Mouse (Mus musculus): ENCODE results near the gene Sgsm1. TPM values are rescaled to one million over a fixed set of nuclear protein-coding genes. Genes with fewer than 3 reads are reported as not detected.

Gene Sgsm1
- polyA plus RNA-seq, 1 experiment = 1.9 TPM

- Histone ChIP-seq H3ac (ENCODE audit: control insufficient read depth, insufficient read length, low read depth) (no peak overlapping the region), H3K4me3 (ENCODE audit: insufficient read depth, poor library complexity, severe bottlenecking) (no peak overlapping the region), H3K36me3 (ENCODE audit: control insufficient read depth, insufficient read depth) (no peaks in the 10 kb centered on the region), H3K27me3 (ENCODE audit: control insufficient read depth, insufficient read depth, insufficient read length) (peaks cover 21% of the 10 kb centered on the region), H3K79me3 (ENCODE audit: low read depth) (no peaks in the 10 kb centered on the region), H3K79me2 (ENCODE audit: control insufficient read depth, insufficient read depth) (no peaks in the 10 kb centered on the region)
- no peak for TF ChIP-seq MYOG (IDR thresholded peaks at IDR 0.05; ENCODE audit: control insufficient read depth, extremely low read depth, insufficient read length)
- no peak for TF ChIP-seq CTCF (IDR thresholded peaks at IDR 0.05; ENCODE audit: control insufficient read depth, insufficient read depth, insufficient read length)
- TF ChIP-seq CEBPB (IDR thresholded peaks at IDR 0.05; ENCODE audit: low read depth) = no peak
- TF ChIP-seq USF1 (IDR thresholded peaks at IDR 0.05; ENCODE audit: low read depth) = no peak
- TF ChIP-seq FOSL1 (IDR thresholded peaks at IDR 0.05; ENCODE audit: insufficient read depth, low read length, poor library complexity, severe bottlenecking) = no peak
- TF ChIP-seq MAX (IDR thresholded peaks at IDR 0.05) = no peak
- TF ChIP-seq MYOD1 (IDR thresholded peaks at IDR 0.05; ENCODE audit: control insufficient read depth, insufficient read length, low read depth) = no peak
Measured at GRCm38 (mm10) chr5:113345781-113346180, 35.2 kb upstream of the Sgsm1 start.

- no peak overlapping the region for H3K4me3 ChIP-seq (ENCODE audit: insufficient read depth, poor library complexity, severe bottlenecking)
- no peak for TF ChIP-seq MYOD1 (IDR thresholded peaks at IDR 0.05; ENCODE audit: control insufficient read depth, insufficient read length, low read depth)
- no peak for TF ChIP-seq USF1 (IDR thresholded peaks at IDR 0.05; ENCODE audit: low read depth)
- TF ChIP-seq MYOG (IDR thresholded peaks at IDR 0.05; ENCODE audit: control insufficient read depth, extremely low read depth, insufficient read length) = no peak
- no peak for TF ChIP-seq FOSL1 (IDR thresholded peaks at IDR 0.05; ENCODE audit: insufficient read depth, low read length, poor library complexity, severe bottlenecking)
- no peak for TF ChIP-seq CEBPB (IDR thresholded peaks at IDR 0.05; ENCODE audit: low read depth)
- TF ChIP-seq MAX (IDR thresholded peaks at IDR 0.05) = no peak
- TF ChIP-seq CTCF (IDR thresholded peaks at IDR 0.05; ENCODE audit: control insufficient read depth, insufficient read depth, insufficient read length) = no peak
- H3K27me3 ChIP-seq (ENCODE audit: control insufficient read depth, insufficient read depth, insufficient read length) = peaks cover 20% of the 10 kb centered on the region
- H3K79me2 ChIP-seq (ENCODE audit: control insufficient read depth, insufficient read depth) = no peaks in the 10 kb centered on the region
- no peak overlapping the region for H3ac ChIP-seq (ENCODE audit: control insufficient read depth, insufficient read length, low read depth)
- no peaks in the 10 kb centered on the region for H3K79me3 ChIP-seq (ENCODE audit: low read depth)
- no peaks in the 10 kb centered on the region for H3K36me3 ChIP-seq (ENCODE audit: control insufficient read depth, insufficient read depth)
Measured at GRCm38 (mm10) chr5:113344635-113345386, 34.2 kb upstream of the Sgsm1 start.

GRCm38 (mm10) chr5:113336281-113336680 lies 25.7 kb upstream of the Sgsm1 start:
- TF ChIP-seq CTCF (IDR thresholded peaks at IDR 0.05; ENCODE audit: control insufficient read depth, insufficient read depth, insufficient read length) (no peak), MYOD1 (IDR thresholded peaks at IDR 0.05; ENCODE audit: control insufficient read depth, insufficient read length, low read depth) (no peak), MYOG (IDR thresholded peaks at IDR 0.05; ENCODE audit: control insufficient read depth, extremely low read depth, insufficient read length) (no peak), FOSL1 (IDR thresholded peaks at IDR 0.05; ENCODE audit: insufficient read depth, low read length, poor library complexity, severe bottlenecking) (no peak), USF1 (IDR thresholded peaks at IDR 0.05; ENCODE audit: low read depth) (no peak), MAX (IDR thresholded peaks at IDR 0.05) (no peak), CEBPB (IDR thresholded peaks at IDR 0.05; ENCODE audit: low read depth) (no peak)

GRCm38 (mm10) chr5:113335732-113336131 lies 25.1 kb upstream of the Sgsm1 start:
- H3K79me2 ChIP-seq (ENCODE audit: control insufficient read depth, insufficient read depth) = no peaks in the 10 kb centered on the region
- no peak overlapping the region for H3K4me3 ChIP-seq (ENCODE audit: insufficient read depth, poor library complexity, severe bottlenecking)
- no peak overlapping the region for H3ac ChIP-seq (ENCODE audit: control insufficient read depth, insufficient read length, low read depth)
- TF ChIP-seq CEBPB (IDR thresholded peaks at IDR 0.05; ENCODE audit: low read depth) (no peak), MYOG (IDR thresholded peaks at IDR 0.05; ENCODE audit: control insufficient read depth, extremely low read depth, insufficient read length) (no peak), FOSL1 (IDR thresholded peaks at IDR 0.05; ENCODE audit: insufficient read depth, low read length, poor library complexity, severe bottlenecking) (no peak), USF1 (IDR thresholded peaks at IDR 0.05; ENCODE audit: low read depth) (no peak), MAX (IDR thresholded peaks at IDR 0.05) (no peak), MYOD1 (IDR thresholded peaks at IDR 0.05; ENCODE audit: control insufficient read depth, insufficient read length, low read depth) (no peak), CTCF (IDR thresholded peaks at IDR 0.05; ENCODE audit: control insufficient read depth, insufficient read depth, insufficient read length) (no peak)
- peaks cover 57% of the 10 kb centered on the region for H3K27me3 ChIP-seq (ENCODE audit: control insufficient read depth, insufficient read depth, insufficient read length)
- H3K36me3 ChIP-seq (ENCODE audit: control insufficient read depth, insufficient read depth) = no peaks in the 10 kb centered on the region
- H3K79me3 ChIP-seq (ENCODE audit: low read depth) = no peaks in the 10 kb centered on the region

More at GRCm38 (mm10) chr5:113336281-113336680, 25.7 kb upstream of the Sgsm1 start:
- peaks cover 63% of the 10 kb centered on the region for H3K27me3 ChIP-seq (ENCODE audit: control insufficient read depth, insufficient read depth, insufficient read length)
- H3K79me2 ChIP-seq (ENCODE audit: control insufficient read depth, insufficient read depth) = no peaks in the 10 kb centered on the region
- no peak overlapping the region for H3K4me3 ChIP-seq (ENCODE audit: insufficient read depth, poor library complexity, severe bottlenecking)
- no peaks in the 10 kb centered on the region for H3K36me3 ChIP-seq (ENCODE audit: control insufficient read depth, insufficient read depth)
- no peak overlapping the region for H3ac ChIP-seq (ENCODE audit: control insufficient read depth, insufficient read length, low read depth)
- no peaks in the 10 kb centered on the region for H3K79me3 ChIP-seq (ENCODE audit: low read depth)

GRCm38 (mm10) chr5:113334621-113335530 lies 24.3 kb upstream of the Sgsm1 start:
- TF ChIP-seq MYOD1 (IDR thresholded peaks at IDR 0.05; ENCODE audit: control insufficient read depth, insufficient read length, low read depth) = no peak
- no peak for TF ChIP-seq CEBPB (IDR thresholded peaks at IDR 0.05; ENCODE audit: low read depth)
- no peak for TF ChIP-seq USF1 (IDR thresholded peaks at IDR 0.05; ENCODE audit: low read depth)
- TF ChIP-seq MYOG (IDR thresholded peaks at IDR 0.05; ENCODE audit: control insufficient read depth, extremely low read depth, insufficient read length) = no peak
- TF ChIP-seq CTCF (IDR thresholded peaks at IDR 0.05; ENCODE audit: control insufficient read depth, insufficient read depth, insufficient read length) = no peak
- no peak for TF ChIP-seq FOSL1 (IDR thresholded peaks at IDR 0.05; ENCODE audit: insufficient read depth, low read length, poor library complexity, severe bottlenecking)
- no peak for TF ChIP-seq MAX (IDR thresholded peaks at IDR 0.05)
- Histone ChIP-seq H3K79me3 (ENCODE audit: low read depth) (no peaks in the 10 kb centered on the region), H3K27me3 (ENCODE audit: control insufficient read depth, insufficient read depth, insufficient read length) (peaks cover 56% of the 10 kb centered on the region)

More at GRCm38 (mm10) chr5:113334621-113335530, 24.3 kb upstream of the Sgsm1 start:
- no peak overlapping the region for H3ac ChIP-seq (ENCODE audit: control insufficient read depth, insufficient read length, low read depth)
- no peak overlapping the region for H3K4me3 ChIP-seq (ENCODE audit: insufficient read depth, poor library complexity, severe bottlenecking)
- H3K79me2 ChIP-seq (ENCODE audit: control insufficient read depth, insufficient read depth) = no peaks in the 10 kb centered on the region
- no peaks in the 10 kb centered on the region for H3K36me3 ChIP-seq (ENCODE audit: control insufficient read depth, insufficient read depth)
